Mouse (Mus musculus) forebrain, embryonic 11.5 days (tissue): ENCODE measurements around the gene Txlnb. TPM values are rescaled to one million over a fixed set of nuclear protein-coding genes. Genes with fewer than 3 reads are reported as not detected.
A peak's percentile ranks its signal among the peaks of the same experiment; 100 is the strongest.

ENCODE experiments used
- ATAC-seq: fragments of 200-750 bp; cut with Nextera tagmentation; replicated peaks from 2 replicates; pipeline ENCODE4 v1.8.0; 2017; ENCODE audit warnings: moderate TSS enrichment; ENCODE audit not compliant: low FRiP score
- DNase-seq: peaks from one replicate; pipeline ENCODE4 v3.0.0-alpha.2; 2017; ENCODE audit warnings: low spot score
- H3K27ac ChIP-seq: fragments of 300-500 bp; sonication (generic); 2 replicates; pipeline ENCODE4 v1.5.1; 2014; ENCODE audit warnings: low read depth, low read length
- H3K27me3 ChIP-seq: fragments of 300-500 bp; sonication (generic); 2 replicates; pipeline ENCODE4 v1.6.1; 2014; ENCODE audit warnings: mild to moderate bottlenecking, low read length, mixed read lengths; ENCODE audit not compliant: control insufficient read depth, insufficient read depth
- H3K36me3 ChIP-seq: fragments of 300-500 bp; sonication (generic); 2 replicates; pipeline ENCODE4 v1.6.1; 2014; ENCODE audit warnings: mild to moderate bottlenecking, low read length, moderate library complexity, mixed read lengths; ENCODE audit not compliant: control insufficient read depth, insufficient read depth
- H3K4me1 ChIP-seq: fragments of 300-500 bp; sonication (generic); replicated peaks from 2 replicates; pipeline ENCODE4 v1.6.1; 2014; ENCODE audit warnings: low read length, mixed read lengths; ENCODE audit not compliant: control insufficient read depth, insufficient read depth
- H3K4me2 ChIP-seq: fragments of 300-500 bp; sonication (generic); 2 replicates; pipeline ENCODE4 v1.6.1; 2014; ENCODE audit warnings: low read depth, mild to moderate bottlenecking, low read length, moderate library complexity, mixed read lengths; ENCODE audit not compliant: severe bottlenecking
- H3K4me3 ChIP-seq: fragments of 300-500 bp; sonication (generic); 2 replicates; pipeline ENCODE4 v1.5.1; 2014; ENCODE audit warnings: low read depth, low read length
- H3K9ac ChIP-seq: fragments of 300-500 bp; sonication (generic); 2 replicates; pipeline ENCODE4 v1.6.1; 2014; ENCODE audit warnings: low read length
- H3K9me3 ChIP-seq: fragments of 300-500 bp; sonication (generic); 2 replicates; pipeline ENCODE4 v1.6.1; 2016; ENCODE audit warnings: low read length, mixed read lengths; ENCODE audit not compliant: control insufficient read depth
- WGBS: fragments of 180-500 bp; shearing (Covaris S2); extraction: QIAGEN DNeasy Blood & Tissue Kit; methylation state at CpG from one replicate; pipeline ENCODE4 v1.1.7; 2014; 5-methylcytosine and 5-hydroxymethylcytosine counted together
- polyA plus RNA-seq: library from polyadenylated mRNA; unstranded; fragments of >200 nt; fragmentation: Nextera tagmentation; extraction: Ambion mirVana; gene quantifications from 2 replicates; pipeline ENCODE4 v1.2.1, GENCODE M21; 2014

Txlnb gene
- polyA plus RNA-seq, 1 experiment from 2014 or later = 2.2 TPM

- Histone ChIP-seq H3K36me3 (no peaks in the 10 kb centered on the region), H3K27me3 (no peaks in the 10 kb centered on the region), H3K9me3 (no peaks in the 10 kb centered on the region), H3K9ac (no peak overlapping the region), H3K4me3 (no peak overlapping the region), H3K4me2 (no peak overlapping the region), H3K27ac (no peak overlapping the region), H3K4me1 (peaks cover 3% of the 10 kb centered on the region; the same call in 1 of the 2 replicates)
- no peak for DNase-seq
- WGBS = 88% methylated on average over 6 of the region's 6 CpGs
- no peak for ATAC-seq
Observed at GRCm38 (mm10) chr10:17835031-17835430, 39.0 kb downstream of the Txlnb start.

GRCm38 (mm10) chr10:17836275-17836674 is 40.2 kb downstream of the Txlnb start:
- Histone ChIP-seq H3K4me1 (no peaks in the 10 kb centered on the region), H3K9ac (no peak overlapping the region), H3K27ac (no peak overlapping the region), H3K9me3 (no peaks in the 10 kb centered on the region), H3K36me3 (no peaks in the 10 kb centered on the region), H3K4me2 (no peak overlapping the region), H3K27me3 (no peaks in the 10 kb centered on the region), H3K4me3 (no peak overlapping the region)
- DNase-seq = no peak
- no peak for ATAC-seq
- 91% methylated on average over 1 of the region's 1 CpGs for WGBS

GRCm38 (mm10) chr10:17842030-17842429 is 46.0 kb downstream of the Txlnb start:
- Histone ChIP-seq H3K4me2 (no peak overlapping the region), H3K9ac (no peak overlapping the region), H3K36me3 (no peaks in the 10 kb centered on the region), H3K4me3 (no peak overlapping the region), H3K27me3 (no peaks in the 10 kb centered on the region), H3K4me1 (no peaks in the 10 kb centered on the region), H3K27ac (no peak overlapping the region), H3K9me3 (no peaks in the 10 kb centered on the region; the same call in 1 of the 2 replicates)
- DNase-seq (no peak), ATAC-seq (no peak)
- WGBS = 92% methylated on average over 3 of the region's 3 CpGs

DNA sequence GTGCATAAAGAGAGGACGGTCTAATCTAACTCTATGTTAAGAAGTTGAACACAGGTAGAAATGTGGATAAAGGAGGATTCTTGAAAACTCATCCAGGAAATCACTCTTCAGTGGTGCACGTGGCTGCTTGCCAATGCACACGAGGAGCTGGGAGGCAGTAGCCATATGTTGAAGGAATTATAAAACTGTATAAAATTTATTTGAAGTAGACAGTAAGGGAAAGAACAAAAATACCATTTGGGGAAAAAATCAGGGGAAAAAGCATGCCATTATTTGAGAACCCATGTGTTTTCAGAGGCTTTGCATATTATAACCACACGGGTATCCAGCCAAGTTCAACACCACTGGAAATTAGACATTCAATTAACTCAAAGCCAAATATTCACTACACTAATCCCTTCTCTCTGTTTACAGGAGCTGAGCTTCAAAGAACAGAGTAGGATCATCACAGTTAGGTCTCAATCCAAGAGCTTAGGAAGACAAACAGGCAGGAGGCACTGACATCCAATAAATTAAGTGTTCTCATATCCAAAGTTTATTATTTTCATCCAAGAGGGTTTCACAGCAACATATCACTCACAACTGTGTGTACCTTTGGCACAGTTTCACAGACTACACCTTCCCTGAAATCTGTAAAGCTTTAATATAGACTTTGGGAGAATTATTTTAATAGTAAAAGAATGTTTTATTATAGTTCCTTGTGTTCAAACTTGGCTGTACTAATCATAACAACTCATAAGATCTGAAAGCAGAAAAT is 48.9 kb downstream of the Txlnb start:
- no peak overlapping the region for H3K9ac ChIP-seq
- no peaks in the 10 kb centered on the region for H3K4me1 ChIP-seq
- ATAC-seq = no peak
- DNase-seq = no peak
- H3K9me3 ChIP-seq = no peaks in the 10 kb centered on the region; the same call in 1 of the 2 replicates
- no peak overlapping the region for H3K27ac ChIP-seq
- WGBS = 83% methylated on average over 4 of the region's 4 CpGs
- H3K4me3 ChIP-seq = no peak overlapping the region
- H3K27me3 ChIP-seq = no peaks in the 10 kb centered on the region
- H3K36me3 ChIP-seq = no peaks in the 10 kb centered on the region
- no peak overlapping the region for H3K4me2 ChIP-seq

GRCm38 (mm10) chr10:17857647-17858261 is 61.7 kb downstream of the Txlnb start:
- whole genome bisulfite sequencing = 90% methylated on average over 9 of the region's 9 CpGs
- Histone ChIP-seq H3K9me3 (no peaks in the 10 kb centered on the region), H3K27me3 (no peaks in the 10 kb centered on the region), H3K9ac (no peak overlapping the region), H3K4me2 (no peak overlapping the region), H3K36me3 (no peaks in the 10 kb centered on the region), H3K4me1 (no peaks in the 10 kb centered on the region), H3K4me3 (no peak overlapping the region), H3K27ac (no peak overlapping the region)
- DNase-seq (no peak), ATAC-seq (no peak)

DNA sequence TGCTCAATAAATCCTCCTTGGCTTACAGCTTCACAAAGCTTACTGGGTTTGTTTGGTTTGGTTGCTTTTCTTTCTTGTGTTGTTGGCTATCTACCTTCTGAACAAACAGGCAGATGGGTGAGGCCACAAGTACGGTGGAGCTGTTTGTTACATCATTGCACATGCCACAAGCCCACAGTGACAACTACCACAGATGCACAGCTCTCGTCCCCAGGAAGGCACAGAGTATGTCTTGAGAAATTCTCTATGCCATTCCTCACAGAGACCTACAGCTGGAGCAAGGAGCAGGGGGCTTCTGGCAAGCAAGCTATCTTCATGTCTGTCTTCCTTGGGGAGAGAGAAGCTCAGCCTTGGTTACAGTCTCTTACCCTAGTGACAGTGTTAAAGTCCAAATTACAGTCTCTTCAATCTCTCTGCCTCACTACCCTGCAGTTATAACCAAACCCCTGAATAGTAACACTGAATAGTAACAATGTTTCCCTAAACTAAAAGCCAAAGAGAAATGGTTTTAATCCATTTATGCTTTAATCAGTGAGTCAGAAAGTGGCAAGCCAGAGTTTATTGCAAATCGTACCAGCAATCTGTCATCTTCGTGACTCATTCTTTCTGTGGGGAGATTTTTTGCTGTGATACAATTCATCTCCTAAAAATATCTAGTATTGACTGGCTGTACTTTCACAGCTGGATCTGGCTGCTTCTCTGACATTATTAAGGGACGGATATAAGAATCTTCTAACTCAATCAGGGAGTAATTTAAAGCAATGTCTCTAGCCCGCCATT is 64.9 kb downstream of the Txlnb start:
- ATAC-seq = no peak
- Histone ChIP-seq H3K4me2 (no peak overlapping the region), H3K9ac (no peak overlapping the region), H3K4me3 (no peak overlapping the region), H3K36me3 (no peaks in the 10 kb centered on the region), H3K4me1 (no peaks in the 10 kb centered on the region), H3K9me3 (no peaks in the 10 kb centered on the region), H3K27me3 (no peaks in the 10 kb centered on the region), H3K27ac (no peak overlapping the region)
- 92% methylated on average over 6 of the region's 6 CpGs for WGBS
- DNase-seq = no peak

GRCm38 (mm10) chr10:17869822-17870662 is 74.0 kb downstream of the Txlnb start:
- H3K4me3 ChIP-seq = no peak overlapping the region
- no peak overlapping the region for H3K4me2 ChIP-seq
- no peak overlapping the region for H3K27ac ChIP-seq
- peak; percentile 69 for DNase-seq
- H3K9ac ChIP-seq = no peak overlapping the region
- H3K27me3 ChIP-seq = no peaks in the 10 kb centered on the region
- H3K9me3 ChIP-seq = no peaks in the 10 kb centered on the region
- H3K36me3 ChIP-seq = no peaks in the 10 kb centered on the region
- ATAC-seq = peak; percentile 81
- 30% methylated on average over 5 of the region's 5 CpGs for WGBS
- no peaks in the 10 kb centered on the region; the same call in 1 of the 2 replicates for H3K4me1 ChIP-seq
